Mouse (Mus musculus) CD8-positive naive resting alpha-beta T cell, adult 57 days (primary cell): ENCODE data around the gene Fam222a. TPM values are rescaled to one million over a fixed set of nuclear protein-coding genes. Genes with fewer than 3 reads are reported as not detected.

Experiments used
- total RNA-seq: library from RNA; stranded (reverse); gene quantifications from one replicate; pipeline ENCODE4 v1.2.4, GENCODE M21; 2023

Gene Fam222a
- total RNA-seq: 5.2 TPM

GRCm38 (mm10) chr5:114567565-114568197 lies at the start of gene Fam222a:
TSS of gene Fam222a (plus strand) at chr5:114568016.

GRCm38 (mm10) chr5:114658255-114658654 lies 90.4 kb downstream of the Fam222a start, which contains the start of gene Trpv4:
TSS of gene Trpv4 (minus strand) at chr5:114658421.

Other genes with a start within 250 kb of the Fam222a start
- gene Kctd10, start 187.5 kb upstream of the Fam222a start, total RNA-seq: 137 TPM
- gene Ube3b, start 187.4 kb upstream of the Fam222a start, total RNA-seq: 57.6 TPM
- 7.5 TPM for gene Mmab, start 124.0 kb upstream of the Fam222a start, total RNA-seq
- gene Mvk, start 123.7 kb upstream of the Fam222a start, total RNA-seq: 12.7 TPM
- 0.34 TPM for gene Trpv4, start 90.4 kb downstream of the Fam222a start, total RNA-seq
- 116 TPM for gene Gltp, start 123.0 kb downstream of the Fam222a start, total RNA-seq
- gene Tchp, start 139.7 kb downstream of the Fam222a start, total RNA-seq: 22.7 TPM
- gene Ankrd13a, start 206.7 kb downstream of the Fam222a start, total RNA-seq: 149 TPM
- gene Git2, start 207.5 kb downstream of the Fam222a start, total RNA-seq: 162 TPM